Mouse (Mus musculus): ENCODE measurements around the gene Bglap2. TPM values are rescaled to one million over a fixed set of nuclear protein-coding genes. Genes with fewer than 3 reads are reported as not detected.
"Not testable (repeated sequence)": the region's sequence is repeated elsewhere in the genome, so short reads cannot be mapped to it uniquely, and the experiment has no call there.

Gene Bglap2
- not detected in 2 replicates for polyA plus RNA-seq (2012; ENCODE audit: insufficient read depth, insufficient read length, missing spikeins)

- not testable (repeated sequence) for H3K4me1 ChIP-seq (ENCODE audit: control insufficient read depth, insufficient read depth, insufficient read length, low read length); H3K27ac ChIP-seq (replicated peaks; ENCODE audit: low read depth, low read length); H3K4me3 ChIP-seq (ENCODE audit: insufficient read depth, low read depth, low read length)
These were observed at the start of gene Bglap2 for GRCm38 (mm10) chr3:88378599-88378998. TSS of gene Bglap2 (minus strand) at chr3:88378699.

- Histone ChIP-seq H3K4me1 (ENCODE audit: control insufficient read depth, insufficient read depth, insufficient read length, low read length) (no peaks in the 10 kb centered on the region; the same call in 1 of the 2 replicates), H3K27ac (replicated peaks; ENCODE audit: low read depth, low read length) (0 out of 2 replicates have a peak overlapping the region, but pooled peaks have one; percentile 1), H3K4me3 (ENCODE audit: insufficient read depth, low read depth, low read length) (no peak overlapping the region)
These were observed 48.9 kb upstream of the Bglap2 start for GRCm38 (mm10) chr3:88427342-88427905.

- Histone ChIP-seq H3K4me3 (ENCODE audit: insufficient read depth, low read depth, low read length) (no peak overlapping the region), H3K4me1 (ENCODE audit: control insufficient read depth, insufficient read depth, insufficient read length, low read length) (no peaks in the 10 kb centered on the region; the same call in 1 of the 2 replicates), H3K27ac (replicated peaks; ENCODE audit: low read depth, low read length) (peak overlapping the region; percentile 64)
These were observed 47.4 kb upstream of the Bglap2 start for GRCm38 (mm10) chr3:88425708-88426420.

- Histone ChIP-seq H3K4me1 (ENCODE audit: control insufficient read depth, insufficient read depth, insufficient read length, low read length) (no peaks in the 10 kb centered on the region; the same call in 1 of the 2 replicates), H3K4me3 (ENCODE audit: insufficient read depth, low read depth, low read length) (peak overlapping the region; percentile 22), H3K27ac (replicated peaks; ENCODE audit: low read depth, low read length) (peak overlapping the region; percentile 48)
These were observed 46.8 kb upstream of the Bglap2 start for GRCm38 (mm10) chr3:88425330-88425689.

- peaks cover 2% of the 10 kb centered on the region; the same call in 1 of the 2 replicates for H3K4me1 ChIP-seq (ENCODE audit: control insufficient read depth, insufficient read depth, insufficient read length, low read length)
- peak within 1 kb of the TSS; percentile 64 for H3K27ac ChIP-seq (replicated peaks; ENCODE audit: low read depth, low read length)
- peak within 1 kb of the TSS; percentile 78 for H3K4me3 ChIP-seq (ENCODE audit: insufficient read depth, low read depth, low read length)
These were observed 46.3 kb upstream of the Bglap2 start, which contains the start of gene Slc25a44 for GRCm38 (mm10) chr3:88424605-88425329. TSS of gene Slc25a44 (minus strand) at chr3:88425139.

GRCm38 (mm10) chr3:88422020-88422720 lies 43.7 kb upstream of the Bglap2 start:
- Histone ChIP-seq H3K4me3 (ENCODE audit: insufficient read depth, low read depth, low read length) (0 out of 2 replicates have a peak overlapping the region, but pooled peaks have one; percentile 12), H3K4me1 (ENCODE audit: control insufficient read depth, insufficient read depth, insufficient read length, low read length) (peaks cover 12% of the 10 kb centered on the region), H3K27ac (replicated peaks; ENCODE audit: low read depth, low read length) (peak overlapping the region; percentile 78)

- 0 out of 2 replicates have a peak overlapping the region, but pooled peaks have one; percentile 78 for H3K27ac ChIP-seq (replicated peaks; ENCODE audit: low read depth, low read length)
- H3K4me1 ChIP-seq (ENCODE audit: control insufficient read depth, insufficient read depth, insufficient read length, low read length), result peaks cover 12% of the 10 kb centered on the region
- no peak overlapping the region for H3K4me3 ChIP-seq (ENCODE audit: insufficient read depth, low read depth, low read length)
These were observed 42.3 kb upstream of the Bglap2 start for GRCm38 (mm10) chr3:88420771-88421170.

- Histone ChIP-seq H3K4me3 (ENCODE audit: insufficient read depth, low read depth, low read length) (no peak overlapping the region), H3K4me1 (ENCODE audit: control insufficient read depth, insufficient read depth, insufficient read length, low read length) (peaks cover 15% of the 10 kb centered on the region), H3K27ac (replicated peaks; ENCODE audit: low read depth, low read length) (peak overlapping the region; percentile 91)
These were observed 39.5 kb upstream of the Bglap2 start for GRCm38 (mm10) chr3:88418016-88418415.

- Histone ChIP-seq H3K4me3 (ENCODE audit: insufficient read depth, low read depth, low read length) (no peak overlapping the region), H3K27ac (replicated peaks; ENCODE audit: low read depth, low read length) (peak overlapping the region; percentile 38; the same call in 1 of the 2 replicates), H3K4me1 (ENCODE audit: control insufficient read depth, insufficient read depth, insufficient read length, low read length) (peaks cover 16% of the 10 kb centered on the region)
These were observed 37.2 kb upstream of the Bglap2 start for GRCm38 (mm10) chr3:88415668-88416067.

- no peak overlapping the region for H3K4me3 ChIP-seq (ENCODE audit: insufficient read depth, low read depth, low read length)
- peaks cover 6% of the 10 kb centered on the region; the same call in 1 of the 2 replicates for H3K4me1 ChIP-seq (ENCODE audit: control insufficient read depth, insufficient read depth, insufficient read length, low read length)
- H3K27ac ChIP-seq (replicated peaks; ENCODE audit: low read depth, low read length), result no peak overlapping the region
These were observed 34.1 kb upstream of the Bglap2 start for GRCm38 (mm10) chr3:88412636-88413035.

GRCm38 (mm10) chr3:88411681-88412080 lies 33.2 kb upstream of the Bglap2 start:
- Histone ChIP-seq H3K4me1 (ENCODE audit: control insufficient read depth, insufficient read depth, insufficient read length, low read length) (peaks cover 6% of the 10 kb centered on the region; the same call in 1 of the 2 replicates), H3K27ac (replicated peaks; ENCODE audit: low read depth, low read length) (no peak overlapping the region), H3K4me3 (ENCODE audit: insufficient read depth, low read depth, low read length) (no peak overlapping the region)

GRCm38 (mm10) chr3:88410645-88411031 lies 32.1 kb upstream of the Bglap2 start:
- Histone ChIP-seq H3K4me3 (ENCODE audit: insufficient read depth, low read depth, low read length) (peak overlapping the region; percentile 34), H3K27ac (replicated peaks; ENCODE audit: low read depth, low read length) (peak overlapping the region; percentile 79), H3K4me1 (ENCODE audit: control insufficient read depth, insufficient read depth, insufficient read length, low read length) (peaks cover 6% of the 10 kb centered on the region; the same call in 1 of the 2 replicates)

- Histone ChIP-seq H3K4me3 (ENCODE audit: insufficient read depth, low read depth, low read length) (peak within 1 kb of the TSS; percentile 76), H3K27ac (replicated peaks; ENCODE audit: low read depth, low read length) (peak within 1 kb of the TSS; percentile 79), H3K4me1 (ENCODE audit: control insufficient read depth, insufficient read depth, insufficient read length, low read length) (peaks cover 6% of the 10 kb centered on the region; the same call in 1 of the 2 replicates)
These were observed 31.5 kb upstream of the Bglap2 start, which contains the start of gene Pmf1 for GRCm38 (mm10) chr3:88409741-88410644. TSS of gene Pmf1 (minus strand) at chr3:88410331.

GRCm38 (mm10) chr3:88408953-88409352 lies 30.5 kb upstream of the Bglap2 start:
- H3K4me1 ChIP-seq (ENCODE audit: control insufficient read depth, insufficient read depth, insufficient read length, low read length), result peaks cover 6% of the 10 kb centered on the region; the same call in 1 of the 2 replicates
- peak overlapping the region; percentile 79 for H3K27ac ChIP-seq (replicated peaks; ENCODE audit: low read depth, low read length)
- H3K4me3 ChIP-seq (ENCODE audit: insufficient read depth, low read depth, low read length), result no peak overlapping the region; the same call in 1 of the 2 replicates
